ENCODE assay signal across 28 mouse cellular contexts in the genomic region with DNA sequence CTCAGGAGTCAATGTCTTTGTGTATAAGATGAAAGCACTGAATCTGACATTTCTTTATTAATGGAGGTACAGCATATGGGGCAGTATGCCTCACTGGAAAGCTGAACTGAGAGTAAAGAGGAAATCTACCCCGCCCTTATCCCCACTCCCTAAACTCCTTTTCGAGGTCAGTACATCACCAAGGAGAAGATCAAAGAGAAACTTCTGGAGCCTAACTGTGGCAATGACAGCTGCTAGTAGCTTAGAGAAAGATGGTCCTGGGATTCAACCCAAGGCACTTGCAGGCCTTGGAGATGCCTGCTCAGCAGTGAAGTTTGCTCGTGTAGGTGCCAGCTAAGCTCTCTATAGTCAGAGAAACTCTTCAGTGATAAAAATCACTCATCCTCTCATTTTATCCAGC.
"Had no signal": no experiment of that assay in that cellular context is flagged by ENCODE, and none has a peak within 500 bp of the region (broad histone marks: within the 10 kb centered on the region; RNA-seq: fewer than 3 reads in every experiment).

No protein-coding gene starts in this region.

- ATAC-seq: forebrain, embryonic 13.5 days; forebrain, embryonic 14.5 days; forebrain, embryonic 15.5 days; forebrain, embryonic 16.5 days; forebrain, postnatal 0 days had no signal

- H3K27me3 ChIP-seq: embryonic facial prominence, embryonic 12.5 days; embryonic facial prominence, embryonic 13.5 days; embryonic facial prominence, embryonic 15.5 days; forebrain, embryonic 12.5 days; forebrain, embryonic 13.5 days; forebrain, embryonic 15.5 days had no signal

- DNase-seq: cerebellum, adult 8-10 months; cerebellum, adult 9-10 months; cerebellum, adult 9-11 months; cerebellum, postnatal 10 days; cerebellum, postnatal 14 days; cerebellum, postnatal 25 days; cerebellum, postnatal 36 days; embryo, embryonic 11 days; forebrain, postnatal 0 days; gastrocnemius, adult 2 months; gastrocnemius, postnatal 10 days; gastrocnemius, postnatal 14 days; gastrocnemius, postnatal 25 days; gastrocnemius, postnatal 36 days; heart, adult 11 months; heart, adult 18-20 months; heart, adult 2 months had no signal

- H3K4me1 ChIP-seq: embryonic facial prominence, embryonic 10.5 days; forebrain, embryonic 10.5 days; forebrain, embryonic 12.5 days; forebrain, embryonic 13.5 days; forebrain, embryonic 15.5 days had no signal

- H3K36me3 ChIP-seq: embryonic facial prominence, embryonic 10.5 days; embryonic facial prominence, embryonic 12.5 days; embryonic facial prominence, embryonic 13.5 days; embryonic facial prominence, embryonic 15.5 days; forebrain, embryonic 10.5 days; forebrain, embryonic 12.5 days; forebrain, embryonic 15.5 days had no signal

- H3K4me2 ChIP-seq: embryonic facial prominence, embryonic 12.5 days; embryonic facial prominence, embryonic 13.5 days; embryonic facial prominence, embryonic 15.5 days; forebrain, embryonic 12.5 days; forebrain, embryonic 13.5 days; forebrain, embryonic 15.5 days had no signal

- H3K4me3 ChIP-seq: embryonic facial prominence, embryonic 10.5 days; embryonic facial prominence, embryonic 12.5 days; embryonic facial prominence, embryonic 13.5 days; embryonic facial prominence, embryonic 15.5 days; erythroblast, embryonic 14.5 days; forebrain, embryonic 10.5 days; forebrain, embryonic 12.5 days; forebrain, embryonic 13.5 days; forebrain, embryonic 15.5 days; gastrocnemius, adult 2 months; heart, adult 2 months had no signal

- H3K27ac ChIP-seq: embryonic facial prominence, embryonic 10.5 days; embryonic facial prominence, embryonic 12.5 days; embryonic facial prominence, embryonic 13.5 days; forebrain, embryonic 10.5 days; forebrain, embryonic 12.5 days; forebrain, embryonic 13.5 days; forebrain, embryonic 15.5 days; gastrocnemius, adult 2 months; heart, adult 2 months had no signal

- H3K9me3 ChIP-seq: embryonic facial prominence, embryonic 10.5 days; embryonic facial prominence, embryonic 12.5 days; embryonic facial prominence, embryonic 13.5 days; embryonic facial prominence, embryonic 15.5 days; forebrain, embryonic 10.5 days; forebrain, embryonic 12.5 days; forebrain, embryonic 13.5 days; forebrain, embryonic 15.5 days had no signal

- H3K9ac ChIP-seq: embryonic facial prominence, embryonic 12.5 days; embryonic facial prominence, embryonic 13.5 days; embryonic facial prominence, embryonic 15.5 days; forebrain, embryonic 12.5 days; forebrain, embryonic 13.5 days; forebrain, embryonic 15.5 days; forebrain, postnatal 0 days had no signal
